Mouse (Mus musculus) small intestine, adult 10 weeks (tissue): Measurements from ENCODE around the gene Lgals3. TPM values are rescaled to one million over a fixed set of nuclear protein-coding genes. Genes with fewer than 3 reads are reported as not detected.

Experiments
- polyA plus RNA-seq: library from polyadenylated mRNA; stranded (reverse); fragments of 350-450 nt; fragmentation: Illumina TruSeq; extraction: RNeasy Lipid Tissue Mini Kit (QIAGEN cat#74804); gene quantifications from one replicate; pipeline ENCODE4 v1.2.3, GENCODE M21; 2014; ENCODE audit warnings: low replicate concordance

Lgals3 gene
- polyA plus RNA-seq = 142 TPM

DNA sequence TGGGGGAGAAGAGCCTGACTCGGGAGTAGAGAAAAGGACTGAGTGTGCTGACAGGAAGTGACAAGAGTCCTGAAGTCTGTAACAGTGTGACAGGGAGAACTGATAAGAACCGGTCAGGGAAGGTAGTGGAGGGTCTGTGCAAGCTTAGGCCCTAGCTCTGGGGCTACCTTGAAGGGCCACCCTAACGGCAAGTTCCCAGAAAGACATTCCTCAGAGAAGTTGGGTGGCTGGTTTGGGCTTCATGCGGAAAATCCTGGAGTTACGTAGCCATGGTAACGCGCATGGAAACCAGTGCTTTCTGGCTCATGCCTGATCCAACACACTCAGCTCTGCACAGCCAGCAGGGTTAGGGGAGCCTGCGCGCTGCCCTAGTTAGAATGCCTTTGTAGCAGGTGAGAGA, at the start of gene Lgals3:
Lgals3 (plus strand) TSS at position 291 of the 400 bp plus-strand sequence.

DNA sequence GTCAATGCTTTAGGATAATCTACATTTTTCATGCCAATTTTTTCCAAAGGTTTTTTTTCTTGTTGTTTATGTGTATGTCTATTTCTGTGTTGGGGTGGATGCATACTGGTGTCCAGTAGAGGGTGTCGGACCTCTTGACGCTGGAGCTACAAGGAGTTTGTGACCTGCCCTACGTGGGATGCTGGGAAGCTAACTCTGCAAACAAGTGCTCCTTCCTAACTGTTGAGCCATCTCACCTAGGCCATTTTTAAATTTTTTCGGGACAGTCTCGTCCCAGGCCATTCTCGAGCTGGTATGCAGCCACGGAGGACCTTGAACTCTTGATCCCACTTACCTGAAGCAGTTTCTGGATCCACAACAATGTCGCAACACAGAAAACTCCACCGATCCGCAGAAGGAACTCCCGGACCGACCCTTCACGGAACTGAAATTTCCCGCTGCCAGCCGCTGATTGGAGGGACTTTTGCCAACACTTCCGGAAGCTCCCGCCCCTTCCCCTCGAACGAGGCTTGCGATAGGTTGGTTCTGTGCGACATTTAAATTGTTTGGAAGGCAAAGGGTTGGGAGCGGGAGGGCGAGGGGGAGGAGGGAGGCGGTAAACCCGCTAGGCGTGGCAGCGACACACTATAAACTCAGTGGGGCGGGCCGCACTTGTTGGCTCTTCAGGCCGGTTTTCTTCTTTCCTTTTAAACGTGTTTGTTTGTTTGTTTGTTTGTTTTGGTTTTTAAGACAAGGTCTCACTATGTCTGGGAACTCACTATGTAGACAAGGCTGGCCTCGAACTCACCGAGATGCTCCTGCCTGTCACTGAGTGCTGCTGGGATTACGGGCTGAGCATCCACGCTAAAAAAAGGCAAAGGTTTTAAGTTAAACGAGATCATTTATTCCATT, 50.5 kb downstream of the Lgals3 start, which contains the start of gene Dlgap5:
Dlgap5 (minus strand) TSS at position 633 of the 891 bp plus-strand sequence.

Other genes with a start within 250 kb of the Lgals3 start
- 10.1 TPM for gene Gch1, start 178.3 kb upstream of the Lgals3 start, polyA plus RNA-seq
- gene Wdhd1, start 90.9 kb upstream of the Lgals3 start, polyA plus RNA-seq = 17.9 TPM
- 95.5 TPM for gene Socs4, start 90.8 kb upstream of the Lgals3 start, polyA plus RNA-seq
- gene Mapk1ip1l, start 69.5 kb upstream of the Lgals3 start, polyA plus RNA-seq = 134 TPM
- gene Dlgap5, start 50.7 kb downstream of the Lgals3 start, polyA plus RNA-seq = 2.8 TPM
- gene Fbxo34, start 82.7 kb downstream of the Lgals3 start, polyA plus RNA-seq = 11.1 TPM
- gene Atg14, start 202.9 kb downstream of the Lgals3 start, polyA plus RNA-seq = 9.7 TPM